Mouse (Mus musculus): ENCODE data around the gene Dph1. TPM values are rescaled to one million over a fixed set of nuclear protein-coding genes. Genes with fewer than 3 reads are reported as not detected.

Dph1 gene
- polyA plus RNA-seq, 1 experiment from 2014 or later: 17.3 TPM

GRCm38 (mm10) chr11:75160954-75161353 is 30.1 kb downstream of the Dph1 start:
- 83% methylated on average over 7 of the region's 7 CpGs for WGBS
- Histone ChIP-seq H3K36me3 (ENCODE audit: control insufficient read depth, insufficient read depth, low read length) (no peaks in the 10 kb centered on the region; the same call in 1 of the 2 replicates), H3K4me3 (ENCODE audit: low read depth, low read length) (no peak overlapping the region), H3K4me1 (ENCODE audit: control insufficient read depth, insufficient read depth, low read length) (peaks cover 2% of the 10 kb centered on the region; the same call in 1 of the 2 replicates), H3K9me3 (ENCODE audit: control insufficient read depth, low read length) (no peaks in the 10 kb centered on the region), H3K4me2 (no peak overlapping the region), H3K9ac (ENCODE audit: low read length) (no peak overlapping the region), H3K27me3 (ENCODE audit: control insufficient read depth, insufficient read depth, low read length) (peaks cover 24% of the 10 kb centered on the region), H3K27ac (ENCODE audit: low read depth, low read length) (no peak overlapping the region)
- DNase-seq (ENCODE audit: low spot score, missing footprints) (peak; percentile 73), ATAC-seq (ENCODE audit: low FRiP score) (no peak)

DNA sequence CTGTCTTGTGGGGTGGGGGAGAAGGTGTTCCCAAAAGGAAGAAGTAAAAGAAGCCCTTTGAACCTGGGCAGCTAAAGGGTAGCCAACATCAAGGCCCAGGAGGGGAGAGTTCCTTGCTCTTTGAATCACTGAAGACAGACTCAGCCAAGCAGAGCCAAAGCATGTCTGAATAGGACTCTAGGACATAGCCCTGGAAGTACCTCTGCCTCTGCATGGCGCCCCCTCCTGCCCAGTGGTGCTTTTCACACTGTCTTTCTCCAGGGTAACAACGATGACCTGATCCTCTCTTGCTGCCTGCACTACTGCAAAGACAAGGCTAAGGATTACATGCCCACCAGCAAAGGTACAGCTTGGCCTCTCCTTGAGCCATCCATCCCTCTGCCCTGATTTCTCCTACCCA is 31.5 kb downstream of the Dph1 start:
- H3K27me3 ChIP-seq (ENCODE audit: control insufficient read depth, insufficient read depth, low read length): peaks cover 10% of the 10 kb centered on the region
- no peaks in the 10 kb centered on the region; the same call in 1 of the 2 replicates for H3K36me3 ChIP-seq (ENCODE audit: control insufficient read depth, insufficient read depth, low read length)
- no peaks in the 10 kb centered on the region for H3K4me1 ChIP-seq (ENCODE audit: control insufficient read depth, insufficient read depth, low read length)
- DNase-seq (ENCODE audit: low spot score, missing footprints) (peak; percentile 80), ATAC-seq (ENCODE audit: low FRiP score) (no peak)
- H3K27ac ChIP-seq (ENCODE audit: low read depth, low read length): no peak overlapping the region
- no peaks in the 10 kb centered on the region for H3K9me3 ChIP-seq (ENCODE audit: control insufficient read depth, low read length)
- 58% methylated on average over 2 of the region's 2 CpGs for WGBS
- H3K4me2 ChIP-seq: no peak overlapping the region
- no peak overlapping the region for H3K4me3 ChIP-seq (ENCODE audit: low read depth, low read length)
- no peak overlapping the region for H3K9ac ChIP-seq (ENCODE audit: low read length)

DNA sequence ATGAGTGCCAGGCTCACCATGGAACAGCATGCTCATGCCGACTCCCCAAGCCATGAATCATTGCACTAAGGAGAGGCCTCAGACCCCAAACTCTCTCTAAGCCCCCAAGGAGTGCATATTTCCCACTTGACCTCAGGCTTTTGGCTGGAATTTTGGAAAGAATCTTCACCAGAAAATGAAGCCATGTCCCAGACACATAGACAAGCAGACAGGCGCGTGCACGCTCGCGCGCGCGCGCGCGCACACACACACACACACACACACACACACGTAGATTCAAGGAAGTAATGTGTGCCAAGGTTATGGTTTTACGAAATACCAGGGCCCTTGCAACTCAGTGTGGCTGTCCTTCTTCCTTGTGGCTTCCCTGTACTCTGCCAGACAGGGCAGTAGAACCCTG is 32.6 kb downstream of the Dph1 start:
- H3K4me3 ChIP-seq (ENCODE audit: low read depth, low read length): no peak overlapping the region
- no peaks in the 10 kb centered on the region for H3K9me3 ChIP-seq (ENCODE audit: control insufficient read depth, low read length)
- DNase-seq (ENCODE audit: low spot score, missing footprints) (peak; percentile 28), ATAC-seq (ENCODE audit: low FRiP score) (no peak)
- H3K4me1 ChIP-seq (ENCODE audit: control insufficient read depth, insufficient read depth, low read length): no peaks in the 10 kb centered on the region
- no peak overlapping the region for H3K9ac ChIP-seq (ENCODE audit: low read length)
- no peaks in the 10 kb centered on the region; the same call in 1 of the 2 replicates for H3K36me3 ChIP-seq (ENCODE audit: control insufficient read depth, insufficient read depth, low read length)
- no peak overlapping the region for H3K4me2 ChIP-seq
- 96% methylated on average over 14 of the region's 14 CpGs for WGBS
- H3K27ac ChIP-seq (ENCODE audit: low read depth, low read length): no peak overlapping the region
- no peaks in the 10 kb centered on the region for H3K27me3 ChIP-seq (ENCODE audit: control insufficient read depth, insufficient read depth, low read length)

GRCm38 (mm10) chr11:75157901-75158300 is 33.1 kb downstream of the Dph1 start:
- ATAC-seq (ENCODE audit: low FRiP score): no peak
- H3K36me3 ChIP-seq (ENCODE audit: control insufficient read depth, insufficient read depth, low read length): no peaks in the 10 kb centered on the region; the same call in 1 of the 2 replicates

GRCm38 (mm10) chr11:75157037-75157436 is 34.0 kb downstream of the Dph1 start:
- Histone ChIP-seq H3K4me2 (no peak overlapping the region), H3K4me1 (ENCODE audit: control insufficient read depth, insufficient read depth, low read length) (no peaks in the 10 kb centered on the region), H3K27me3 (ENCODE audit: control insufficient read depth, insufficient read depth, low read length) (no peaks in the 10 kb centered on the region), H3K27ac (ENCODE audit: low read depth, low read length) (no peak overlapping the region), H3K9me3 (ENCODE audit: control insufficient read depth, low read length) (no peaks in the 10 kb centered on the region), H3K9ac (ENCODE audit: low read length) (no peak overlapping the region), H3K4me3 (ENCODE audit: low read depth, low read length) (no peak overlapping the region), H3K36me3 (ENCODE audit: control insufficient read depth, insufficient read depth, low read length) (no peaks in the 10 kb centered on the region; the same call in 1 of the 2 replicates)
- 75% methylated on average over 4 of the region's 4 CpGs for WGBS
- no peak for ATAC-seq (ENCODE audit: low FRiP score)
- no peak for DNase-seq (ENCODE audit: low spot score, missing footprints)

More at GRCm38 (mm10) chr11:75157901-75158300, 33.1 kb downstream of the Dph1 start:
- WGBS: 40% methylated on average over 2 of the region's 2 CpGs
- H3K4me1 ChIP-seq (ENCODE audit: control insufficient read depth, insufficient read depth, low read length): no peaks in the 10 kb centered on the region
- H3K9ac ChIP-seq (ENCODE audit: low read length): no peak overlapping the region
- DNase-seq (ENCODE audit: low spot score, missing footprints): peak; percentile 78
- H3K9me3 ChIP-seq (ENCODE audit: control insufficient read depth, low read length): no peaks in the 10 kb centered on the region
- H3K4me2 ChIP-seq: no peak overlapping the region
- H3K27ac ChIP-seq (ENCODE audit: low read depth, low read length): no peak overlapping the region
- H3K27me3 ChIP-seq (ENCODE audit: control insufficient read depth, insufficient read depth, low read length): no peaks in the 10 kb centered on the region
- H3K4me3 ChIP-seq (ENCODE audit: low read depth, low read length): no peak overlapping the region

DNA sequence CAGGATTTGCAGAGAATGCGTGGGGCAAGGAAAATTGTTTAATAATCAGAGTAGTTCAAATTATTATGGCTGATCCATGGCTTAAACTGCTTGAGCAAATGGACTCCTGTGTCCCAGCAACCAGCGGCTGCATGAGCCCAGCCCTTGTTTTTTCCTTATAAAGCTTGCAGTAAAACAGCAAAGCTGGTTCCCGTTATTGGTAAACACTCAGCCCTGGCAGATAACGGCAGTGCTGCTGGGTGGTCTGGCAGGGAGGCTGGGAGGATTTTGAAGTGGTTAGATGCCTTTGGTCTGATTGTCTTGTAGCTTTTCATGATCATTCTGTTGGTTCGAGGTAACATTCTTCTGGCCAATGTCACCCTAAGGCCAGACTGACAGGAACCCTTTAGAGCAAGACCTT is 34.6 kb downstream of the Dph1 start:
- no peaks in the 10 kb centered on the region for H3K27me3 ChIP-seq (ENCODE audit: control insufficient read depth, insufficient read depth, low read length)
- no peak overlapping the region for H3K4me2 ChIP-seq
- ATAC-seq (ENCODE audit: low FRiP score): no peak
- H3K4me1 ChIP-seq (ENCODE audit: control insufficient read depth, insufficient read depth, low read length): no peaks in the 10 kb centered on the region
- H3K27ac ChIP-seq (ENCODE audit: low read depth, low read length): no peak overlapping the region
- no peak overlapping the region for H3K4me3 ChIP-seq (ENCODE audit: low read depth, low read length)
- no peaks in the 10 kb centered on the region for H3K9me3 ChIP-seq (ENCODE audit: control insufficient read depth, low read length)
- H3K9ac ChIP-seq (ENCODE audit: low read length): peak overlapping the region; percentile 4; the same call in 1 of the 2 replicates
- DNase-seq (ENCODE audit: low spot score, missing footprints): no peak
- no peaks in the 10 kb centered on the region; the same call in 1 of the 2 replicates for H3K36me3 ChIP-seq (ENCODE audit: control insufficient read depth, insufficient read depth, low read length)
- 82% methylated on average over 5 of the region's 5 CpGs for WGBS

DNA sequence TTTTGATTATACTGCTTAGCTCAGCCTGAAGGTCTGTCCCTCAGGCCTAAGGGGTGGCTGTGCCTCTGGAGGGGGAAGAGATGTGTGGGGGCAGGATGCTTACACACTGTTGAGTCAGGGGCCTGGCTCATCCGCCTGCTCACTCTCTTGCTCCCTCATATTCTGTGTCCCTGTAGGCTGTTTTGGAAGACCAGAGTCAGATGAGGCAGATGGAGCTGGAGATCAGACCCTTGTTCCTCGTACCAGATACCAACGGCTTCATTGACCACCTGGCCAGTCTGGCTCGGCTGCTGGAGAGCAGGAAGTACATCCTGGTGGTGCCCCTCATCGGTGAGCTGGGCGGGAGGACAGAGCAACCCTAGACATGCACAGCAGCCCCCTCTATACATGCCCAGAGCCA is 35.1 kb downstream of the Dph1 start:
- no peaks in the 10 kb centered on the region for H3K27me3 ChIP-seq (ENCODE audit: control insufficient read depth, insufficient read depth, low read length)
- 0 out of 2 replicates have a peak overlapping the region, but pooled peaks have one; percentile 4 for H3K9ac ChIP-seq (ENCODE audit: low read length)
- no peaks in the 10 kb centered on the region for H3K9me3 ChIP-seq (ENCODE audit: control insufficient read depth, low read length)
- WGBS: 91% methylated on average over 6 of the region's 6 CpGs
- no peak overlapping the region for H3K4me3 ChIP-seq (ENCODE audit: low read depth, low read length)
- ATAC-seq (ENCODE audit: low FRiP score): no peak
- no peaks in the 10 kb centered on the region for H3K4me1 ChIP-seq (ENCODE audit: control insufficient read depth, insufficient read depth, low read length)
- DNase-seq (ENCODE audit: low spot score, missing footprints): no peak
- no peaks in the 10 kb centered on the region; the same call in 1 of the 2 replicates for H3K36me3 ChIP-seq (ENCODE audit: control insufficient read depth, insufficient read depth, low read length)
- H3K27ac ChIP-seq (ENCODE audit: low read depth, low read length): no peak overlapping the region
- H3K4me2 ChIP-seq: no peak overlapping the region

GRCm38 (mm10) chr11:75154053-75154585 is 36.9 kb downstream of the Dph1 start:
- Histone ChIP-seq H3K9me3 (ENCODE audit: control insufficient read depth, low read length) (no peaks in the 10 kb centered on the region), H3K4me3 (ENCODE audit: low read depth, low read length) (no peak overlapping the region), H3K27ac (ENCODE audit: low read depth, low read length) (no peak overlapping the region), H3K9ac (ENCODE audit: low read length) (no peak overlapping the region), H3K4me1 (ENCODE audit: control insufficient read depth, insufficient read depth, low read length) (no peaks in the 10 kb centered on the region), H3K27me3 (ENCODE audit: control insufficient read depth, insufficient read depth, low read length) (no peaks in the 10 kb centered on the region), H3K4me2 (no peak overlapping the region), H3K36me3 (ENCODE audit: control insufficient read depth, insufficient read depth, low read length) (no peaks in the 10 kb centered on the region; the same call in 1 of the 2 replicates)
- ATAC-seq (ENCODE audit: low FRiP score): no peak
- no peak for DNase-seq (ENCODE audit: low spot score, missing footprints)
- 82% methylated on average over 6 of the region's 6 CpGs for WGBS

DNA sequence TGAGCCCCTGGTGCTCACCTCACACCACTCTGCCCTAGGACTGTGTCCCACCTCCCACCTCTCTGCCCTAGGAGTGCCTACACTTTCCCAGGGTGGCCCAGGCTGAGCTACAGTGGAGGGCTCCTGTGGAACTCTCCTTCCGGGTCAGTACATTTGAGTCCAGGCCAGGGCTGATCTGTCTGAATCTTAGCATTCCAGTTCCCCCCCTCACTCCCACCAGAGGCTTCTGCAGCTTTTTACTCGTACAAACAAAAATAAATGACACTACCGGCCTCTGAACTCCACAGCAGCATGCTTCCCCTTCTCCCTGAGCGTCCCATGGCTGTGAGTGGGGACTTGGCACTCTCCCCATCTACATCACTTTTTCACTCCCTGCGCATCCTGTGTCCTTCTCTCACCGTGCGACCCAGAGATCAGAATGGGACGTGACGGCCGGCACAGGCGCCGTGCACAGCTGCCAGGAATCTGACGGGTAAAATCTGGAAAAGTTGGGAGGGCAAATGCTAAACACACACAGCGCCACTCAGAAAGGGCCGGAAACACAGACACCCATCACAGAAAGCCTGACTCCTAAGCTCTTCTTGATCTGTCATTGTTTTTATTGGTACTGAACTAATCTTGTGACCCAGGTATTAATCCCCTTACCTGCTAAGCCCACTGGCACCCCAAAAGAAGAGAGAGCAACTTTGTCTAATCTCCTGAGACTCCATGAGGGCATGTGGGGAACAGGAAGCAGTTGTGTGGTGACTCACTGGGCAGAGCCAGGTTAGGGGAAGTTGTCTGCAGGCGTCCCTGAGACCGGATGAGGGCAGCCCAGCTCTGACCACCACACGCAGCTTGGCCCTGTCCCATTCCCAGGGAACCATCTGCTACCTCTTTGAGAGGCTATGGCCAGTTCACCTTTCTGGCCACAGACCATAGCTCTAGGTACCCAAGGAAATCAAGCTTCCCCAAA is 38.2 kb downstream of the Dph1 start:
- Histone ChIP-seq H3K9me3 (ENCODE audit: control insufficient read depth, low read length) (no peaks in the 10 kb centered on the region), H3K4me3 (ENCODE audit: low read depth, low read length) (no peak overlapping the region), H3K4me1 (ENCODE audit: control insufficient read depth, insufficient read depth, low read length) (no peaks in the 10 kb centered on the region), H3K9ac (ENCODE audit: low read length) (no peak overlapping the region), H3K36me3 (ENCODE audit: control insufficient read depth, insufficient read depth, low read length) (no peaks in the 10 kb centered on the region; the same call in 1 of the 2 replicates), H3K27ac (ENCODE audit: low read depth, low read length) (no peak overlapping the region), H3K27me3 (ENCODE audit: control insufficient read depth, insufficient read depth, low read length) (no peaks in the 10 kb centered on the region), H3K4me2 (no peak overlapping the region)
- 85% methylated on average over 18 of the region's 18 CpGs for WGBS
- ATAC-seq (ENCODE audit: low FRiP score) (no peak), DNase-seq (ENCODE audit: low spot score, missing footprints) (no peak)
